Mouse (Mus musculus) thymus, adult 2 months (tissue): ENCODE measurements around the gene Syne2.

Experiments used
- CTCF ChIP-seq: fragments of 200-500 bp; IDR thresholded peaks from 2 replicates; pipeline ENCODE4 v1.5.1; 2012; ENCODE audit warnings: mild to moderate bottlenecking, control low read depth, low read length, moderate library complexity, borderline replicate concordance; ENCODE audit not compliant: control insufficient read depth, poor library complexity, insufficient read depth; ENCODE audit errors: extremely low read depth
- POLR2A ChIP-seq: fragments of 200-500 bp; IDR thresholded peaks from 2 replicates; pipeline ENCODE4 v1.6.1; 2012; ENCODE audit warnings: mild to moderate bottlenecking, low read length, control low read depth, moderate library complexity; ENCODE audit not compliant: control insufficient read depth, poor library complexity, insufficient read depth; ENCODE audit errors: extremely low read depth

DNA sequence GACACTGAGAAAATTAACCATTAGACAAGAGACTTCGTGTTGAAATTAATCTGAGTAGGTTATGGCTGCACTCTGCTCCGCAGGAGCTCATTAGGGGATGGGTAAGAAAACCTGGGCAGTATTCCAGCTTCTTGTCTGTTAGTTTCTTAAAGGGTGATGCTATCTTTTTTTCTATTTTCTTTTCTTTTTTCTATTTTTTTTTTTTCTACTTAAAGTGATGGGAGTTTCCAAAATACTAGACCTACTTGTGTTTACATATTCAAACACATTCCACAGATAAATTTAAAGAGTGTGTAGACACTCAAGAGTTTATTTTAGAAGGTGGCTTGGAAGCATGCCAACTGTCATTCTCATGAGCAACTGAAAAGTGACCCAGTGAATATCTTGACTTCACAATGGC, 177.2 kb downstream of the Syne2 start:
- TF ChIP-seq CTCF (no peak), POLR2A (no peak)
